Mouse (Mus musculus) heart, postnatal 0 days (tissue): Measurements from ENCODE around the gene Rerg.
"Not testable (repeated sequence)": the region's sequence is repeated elsewhere in the genome, so short reads cannot be mapped to it uniquely, and the experiment has no call there.

ENCODE experiments used
- CTCF ChIP-seq: IDR thresholded peaks from 2 replicates; pipeline ENCODE4 v1.5.1; 2016; ENCODE audit warnings: antibody characterized with exemption, control low read depth, low read depth
- EP300 ChIP-seq: IDR thresholded peaks from 2 replicates; pipeline ENCODE4 v1.6.1; 2016; ENCODE audit warnings: antibody characterized with exemption, low read depth

DNA sequence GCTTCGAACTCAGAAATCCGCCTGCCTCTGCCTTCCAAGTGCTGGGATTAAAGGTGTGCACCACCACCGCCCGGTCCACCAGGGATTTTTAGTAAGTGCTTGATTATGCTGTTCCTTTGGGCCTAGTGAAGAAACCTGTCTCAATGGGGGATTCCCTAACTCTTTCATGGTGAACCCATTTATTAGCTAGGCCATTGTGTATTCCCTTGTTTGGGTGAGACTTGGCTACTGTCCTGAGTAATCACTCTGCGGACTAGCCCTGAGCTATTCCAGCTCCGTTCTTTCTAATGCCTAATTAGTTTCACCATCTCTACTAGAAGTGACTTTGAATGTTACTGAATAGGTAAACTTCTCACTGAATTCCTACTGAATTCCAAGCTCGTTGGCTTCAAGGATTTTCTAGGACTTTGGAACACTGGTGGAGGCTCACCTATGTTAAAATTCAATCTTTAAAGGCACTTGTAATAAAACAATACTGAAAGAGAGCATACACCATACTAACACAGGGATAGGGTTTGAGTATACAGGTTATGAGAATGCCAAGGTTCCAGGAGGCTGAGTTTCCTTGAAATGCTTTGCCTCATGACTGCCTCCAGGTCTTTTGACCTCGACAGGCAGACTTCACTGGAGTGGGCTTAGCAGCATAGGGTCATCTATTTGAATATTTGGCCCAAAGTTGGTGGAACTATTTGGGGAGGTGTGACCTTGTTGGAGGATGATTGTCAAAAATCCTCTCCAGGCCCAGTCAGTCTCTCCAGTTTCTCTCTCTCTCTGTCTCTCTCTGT is 134.5 kb downstream of the Rerg start:
- TF ChIP-seq CTCF, EP300: not testable (repeated sequence)
